Mouse (Mus musculus): Measurements from ENCODE around the gene Cdh3. TPM values are rescaled to one million over a fixed set of nuclear protein-coding genes. Genes with fewer than 3 reads are reported as not detected.

Cdh3 gene
- total RNA-seq, 2 experiments from 2014 or later = 1.7 to 2.2 TPM

GRCm38 (mm10) chr8:106603933-106604332, 93.2 kb downstream of the Cdh3 start:
- intact Hi-C loops (cut with DNase I) = no loop called here
- no peak for DNase-seq

GRCm38 (mm10) chr8:106605657-106606056, 95.0 kb downstream of the Cdh3 start:
- DNase-seq = no peak
- intact Hi-C loops (cut with DNase I) = no loop called here

GRCm38 (mm10) chr8:106606121-106606520, 95.4 kb downstream of the Cdh3 start:
- no peak for DNase-seq
- intact Hi-C loops (cut with DNase I) = no loop called here

GRCm38 (mm10) chr8:106606601-106607145, 96.0 kb downstream of the Cdh3 start:
- intact Hi-C loops (cut with DNase I) = no loop called here
- DNase-seq = no peak

Other genes starting within 250 kb of the Cdh3 start
- gene Smpd3, start 172.9 kb upstream of the Cdh3 start, total RNA-seq (2021) = 1 to 10 TPM; 5.3 to 5.6 TPM
- 1 to 10 TPM; 4.1 to 4.3 TPM for gene Zfp90, start 95.6 kb upstream of the Cdh3 start, total RNA-seq (2021)
- not detected for gene 6030452D12Rik, start 10.4 kb upstream of the Cdh3 start, total RNA-seq (2021)
- 100 to 1,000 TPM in 1 of 2 experiments, 10 to 100 TPM in 1; 91.0 to 106 TPM for gene Gm10073, start 62.6 kb downstream of the Cdh3 start, total RNA-seq (2021)
- gene Cdh1, start 92.5 kb downstream of the Cdh3 start, total RNA-seq (2021) = under 1 TPM; 0.39 to 0.96 TPM
- 1 to 10 TPM; 8.8 to 9.5 TPM for gene Tango6, start 172.2 kb downstream of the Cdh3 start, total RNA-seq (2021)